Mouse (Mus musculus): ENCODE measurements around the gene Dpp4. TPM values are rescaled to one million over a fixed set of nuclear protein-coding genes. Genes with fewer than 3 reads are reported as not detected.

Gene Dpp4
- polyA plus RNA-seq, 1 experiment from 2014 or later = 56.0 TPM

DNA sequence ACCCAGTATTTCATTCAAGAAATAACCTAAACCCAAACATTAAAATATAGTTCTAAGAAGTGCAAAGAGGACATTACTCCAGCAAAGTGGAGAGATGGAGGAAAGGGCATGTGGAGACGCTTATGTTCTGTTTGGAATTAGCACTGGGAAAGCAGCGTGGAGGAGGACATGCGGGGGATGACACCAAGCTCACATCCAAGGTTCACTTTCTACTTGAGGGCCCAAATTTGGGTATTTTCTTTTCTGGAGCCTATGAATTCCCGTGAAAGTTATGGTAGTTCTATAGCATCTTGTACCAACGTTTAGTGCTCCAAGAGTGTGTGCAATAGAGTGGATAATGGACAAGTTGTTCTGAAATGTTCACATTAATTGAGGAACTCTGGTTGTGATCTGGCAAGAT, 105.1 kb downstream of the Dpp4 start:
- H3K9ac ChIP-seq (ENCODE audit: low read depth, low read length) = no peak overlapping the region
- 88% methylated on average over 5 of the region's 5 CpGs for WGBS
- H3K36me3 ChIP-seq (ENCODE audit: control insufficient read depth, insufficient read depth) = no peaks in the 10 kb centered on the region
- no peak overlapping the region for H3K4me3 ChIP-seq (ENCODE audit: low read depth, low read length)
- no peak for TF ChIP-seq CTCF (IDR thresholded peaks at IDR 0.05; ENCODE audit: low read depth)
- ATAC-seq = no peak
- H3K27ac ChIP-seq (ENCODE audit: low read depth, low read length) = no peak overlapping the region
- H3K9me3 ChIP-seq (ENCODE audit: control insufficient read depth) = no peaks in the 10 kb centered on the region
- no peaks in the 10 kb centered on the region for H3K4me1 ChIP-seq (replicated peaks; ENCODE audit: control insufficient read depth, insufficient read depth, low read length)
- H3K4me2 ChIP-seq (replicated peaks; ENCODE audit: low read depth) = no peak overlapping the region
- no peaks in the 10 kb centered on the region for H3K27me3 ChIP-seq (replicated peaks; ENCODE audit: control insufficient read depth, insufficient read depth, low read length)

DNA sequence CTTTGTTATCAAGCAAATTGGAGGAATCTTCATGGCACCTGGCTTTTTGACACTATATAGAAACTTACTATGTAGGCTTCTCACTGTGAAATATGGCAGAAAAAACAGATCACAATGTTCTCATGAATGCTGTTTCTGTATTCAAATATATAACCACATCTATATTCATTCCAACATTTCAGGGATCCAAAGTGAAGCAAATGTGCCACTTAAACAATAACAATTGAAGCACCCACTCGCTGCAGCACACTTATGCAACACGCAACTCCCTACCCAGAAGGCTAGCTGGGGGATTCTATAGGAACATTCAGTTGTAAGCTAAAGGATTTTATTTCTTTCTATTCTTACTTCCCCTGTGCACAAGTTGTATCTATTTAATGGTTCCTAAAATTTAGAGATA, 110.3 kb downstream of the Dpp4 start:
- no peak for ATAC-seq
- Histone ChIP-seq H3K9me3 (ENCODE audit: control insufficient read depth) (no peaks in the 10 kb centered on the region), H3K27me3 (replicated peaks; ENCODE audit: control insufficient read depth, insufficient read depth, low read length) (no peaks in the 10 kb centered on the region), H3K27ac (ENCODE audit: low read depth, low read length) (no peak overlapping the region), H3K4me1 (replicated peaks; ENCODE audit: control insufficient read depth, insufficient read depth, low read length) (no peaks in the 10 kb centered on the region), H3K4me2 (replicated peaks; ENCODE audit: low read depth) (no peak overlapping the region), H3K4me3 (ENCODE audit: low read depth, low read length) (no peak overlapping the region), H3K9ac (ENCODE audit: low read depth, low read length) (no peak overlapping the region), H3K36me3 (ENCODE audit: control insufficient read depth, insufficient read depth) (no peaks in the 10 kb centered on the region)
- 92% methylated on average over 2 of the region's 2 CpGs for WGBS
- TF ChIP-seq CTCF (IDR thresholded peaks at IDR 0.05; ENCODE audit: low read depth) = no peak

- H3K27me3 ChIP-seq (replicated peaks; ENCODE audit: control insufficient read depth, insufficient read depth, low read length) = no peaks in the 10 kb centered on the region
- 73% methylated on average over 2 of the region's 2 CpGs for WGBS
- no peak for TF ChIP-seq CTCF (IDR thresholded peaks at IDR 0.05; ENCODE audit: low read depth)
- H3K36me3 ChIP-seq (ENCODE audit: control insufficient read depth, insufficient read depth) = no peaks in the 10 kb centered on the region
- no peak overlapping the region for H3K9ac ChIP-seq (ENCODE audit: low read depth, low read length)
- H3K4me3 ChIP-seq (ENCODE audit: low read depth, low read length) = no peak overlapping the region
- no peaks in the 10 kb centered on the region for H3K4me1 ChIP-seq (replicated peaks; ENCODE audit: control insufficient read depth, insufficient read depth, low read length)
- H3K4me2 ChIP-seq (replicated peaks; ENCODE audit: low read depth) = no peak overlapping the region
- no peak overlapping the region for H3K27ac ChIP-seq (ENCODE audit: low read depth, low read length)
- ATAC-seq = no peak
- H3K9me3 ChIP-seq (ENCODE audit: control insufficient read depth) = no peaks in the 10 kb centered on the region
Observed at GRCm38 (mm10) chr2:62293846-62294245, 118.2 kb downstream of the Dpp4 start.

DNA sequence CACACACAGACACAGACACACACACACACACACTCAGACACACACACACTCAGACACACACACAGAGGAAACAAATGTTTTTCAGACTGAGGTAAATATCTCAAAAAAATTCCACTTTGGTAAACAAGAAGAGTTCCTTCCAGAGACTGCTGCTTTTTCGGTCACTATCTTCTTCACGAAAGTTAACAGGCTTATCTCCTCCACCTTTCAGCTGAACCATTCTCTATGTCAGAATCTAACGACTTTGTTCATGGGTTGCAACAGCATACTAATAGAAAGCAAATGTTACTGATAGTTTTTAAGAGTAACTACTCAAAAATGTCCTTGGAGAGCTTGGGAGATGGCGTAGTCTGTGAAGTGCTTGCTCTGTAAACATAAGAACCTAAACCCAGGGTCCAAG, 124.5 kb downstream of the Dpp4 start:
- Histone ChIP-seq H3K4me1 (replicated peaks; ENCODE audit: control insufficient read depth, insufficient read depth, low read length) (no peaks in the 10 kb centered on the region), H3K27me3 (replicated peaks; ENCODE audit: control insufficient read depth, insufficient read depth, low read length) (no peaks in the 10 kb centered on the region), H3K27ac (ENCODE audit: low read depth, low read length) (no peak overlapping the region), H3K9me3 (ENCODE audit: control insufficient read depth) (no peaks in the 10 kb centered on the region), H3K9ac (ENCODE audit: low read depth, low read length) (no peak overlapping the region), H3K4me2 (replicated peaks; ENCODE audit: low read depth) (no peak overlapping the region), H3K36me3 (ENCODE audit: control insufficient read depth, insufficient read depth) (no peaks in the 10 kb centered on the region), H3K4me3 (ENCODE audit: low read depth, low read length) (no peak overlapping the region)
- no peak for TF ChIP-seq CTCF (IDR thresholded peaks at IDR 0.05; ENCODE audit: low read depth)
- ATAC-seq = no peak
- WGBS = 49% methylated on average over 4 of the region's 4 CpGs

DNA sequence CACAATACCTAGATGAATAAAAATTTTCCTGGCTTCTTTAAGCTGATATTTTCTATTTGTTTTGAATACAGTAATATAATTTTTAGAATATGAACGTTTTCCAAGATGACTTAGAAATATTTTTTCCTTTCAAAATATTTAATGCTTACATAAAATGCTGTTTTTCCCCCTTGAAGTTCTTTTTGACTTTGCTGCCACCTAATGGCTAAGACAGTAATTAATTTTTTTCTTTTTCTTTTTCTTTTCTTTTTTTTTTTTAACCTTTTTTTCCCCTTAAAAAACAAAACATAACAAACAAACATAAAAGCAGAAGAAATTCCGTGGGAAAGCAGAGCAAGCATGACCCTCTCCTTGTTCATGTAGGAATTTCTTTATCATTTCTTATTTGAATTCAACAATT, 126.2 kb downstream of the Dpp4 start:
- Histone ChIP-seq H3K4me2 (replicated peaks; ENCODE audit: low read depth) (no peak overlapping the region), H3K36me3 (ENCODE audit: control insufficient read depth, insufficient read depth) (no peaks in the 10 kb centered on the region), H3K4me3 (ENCODE audit: low read depth, low read length) (no peak overlapping the region), H3K4me1 (replicated peaks; ENCODE audit: control insufficient read depth, insufficient read depth, low read length) (no peaks in the 10 kb centered on the region), H3K27me3 (replicated peaks; ENCODE audit: control insufficient read depth, insufficient read depth, low read length) (no peaks in the 10 kb centered on the region), H3K9me3 (ENCODE audit: control insufficient read depth) (no peaks in the 10 kb centered on the region), H3K9ac (ENCODE audit: low read depth, low read length) (no peak overlapping the region), H3K27ac (ENCODE audit: low read depth, low read length) (no peak overlapping the region)
- 0% methylated on average over 2 of the region's 2 CpGs for WGBS
- peak; percentile 54 for TF ChIP-seq CTCF (IDR thresholded peaks at IDR 0.05; ENCODE audit: low read depth)
- no peak for ATAC-seq

- Histone ChIP-seq H3K9ac (ENCODE audit: low read depth, low read length) (no peak overlapping the region), H3K4me3 (ENCODE audit: low read depth, low read length) (no peak overlapping the region), H3K27ac (ENCODE audit: low read depth, low read length) (no peak overlapping the region), H3K9me3 (ENCODE audit: control insufficient read depth) (no peaks in the 10 kb centered on the region), H3K4me1 (replicated peaks; ENCODE audit: control insufficient read depth, insufficient read depth, low read length) (no peaks in the 10 kb centered on the region), H3K27me3 (replicated peaks; ENCODE audit: control insufficient read depth, insufficient read depth, low read length) (no peaks in the 10 kb centered on the region), H3K36me3 (ENCODE audit: control insufficient read depth, insufficient read depth) (no peaks in the 10 kb centered on the region), H3K4me2 (replicated peaks; ENCODE audit: low read depth) (no peak overlapping the region)
- TF ChIP-seq CTCF (IDR thresholded peaks at IDR 0.05; ENCODE audit: low read depth) = no peak
- no peak for ATAC-seq
- WGBS = 80% methylated on average over 2 of the region's 2 CpGs
Observed at GRCm38 (mm10) chr2:62285026-62285425, 127.0 kb downstream of the Dpp4 start.

Other genes starting within 250 kb of the Dpp4 start
- gene Gcg, start 71.4 kb upstream of the Dpp4 start, polyA plus RNA-seq (2015; fragmentation: Nextera tagmentation; extraction: Ambion mirVana) = 36.4 and 48.5 TPM in 2 replicates
- gene Fap, start 161.8 kb upstream of the Dpp4 start, polyA plus RNA-seq (2015; fragmentation: Nextera tagmentation; extraction: Ambion mirVana) = 2.8 and 3.6 TPM in 2 replicates
- gene Ifih1, start 234.0 kb upstream of the Dpp4 start, polyA plus RNA-seq (2015; fragmentation: Nextera tagmentation; extraction: Ambion mirVana) = 14.1 and 14.5 TPM in 2 replicates